Mouse (Mus musculus) cerebellum, postnatal 25 days (tissue): ENCODE data around the gene Zpbp.

Experiments used
- DNase-seq, 2 experiments: peaks; one replicate each; pipeline ENCODE4 v3.0.0; 2021; ENCODE audit warnings: mixed read lengths in 2 of 2

Gene Zpbp

GRCm38 (mm10) chr11:11461635-11462560 lies at the start of gene Zpbp, which contains the start of gene Spata48:
Gene Zpbp (minus strand): TSS chr11:11462408.
Gene Spata48 (plus strand): TSS chr11:11462094.
- DNase-seq: peak; percentile 87 to 92

GRCm38 (mm10) chr11:11509413-11509812 lies 47.2 kb upstream of the Zpbp start:
- DNase-seq: no peak

- DNase-seq: no peak
Observed at GRCm38 (mm10) chr11:11506187-11506586, 44.0 kb upstream of the Zpbp start.

GRCm38 (mm10) chr11:11499944-11500343 lies 37.7 kb upstream of the Zpbp start:
- peak in 1 of 2 experiments; percentile 2 for DNase-seq

GRCm38 (mm10) chr11:11495697-11496096 lies 33.5 kb upstream of the Zpbp start:
- no peak for DNase-seq

- DNase-seq: no peak
Observed at GRCm38 (mm10) chr11:11492044-11492443, 29.8 kb upstream of the Zpbp start.

- no peak for DNase-seq
Observed at GRCm38 (mm10) chr11:11484378-11484777, 22.2 kb upstream of the Zpbp start.

- DNase-seq: no peak
Observed at GRCm38 (mm10) chr11:11468924-11469323, 6.7 kb upstream of the Zpbp start.

- no peak for DNase-seq
Observed at GRCm38 (mm10) chr11:11462561-11462890, 318 bp upstream of the Zpbp start.

GRCm38 (mm10) chr11:11455037-11455436 lies 7.2 kb downstream of the Zpbp start:
- no peak for DNase-seq

- DNase-seq: no peak
Observed at GRCm38 (mm10) chr11:11417356-11417755, 44.9 kb downstream of the Zpbp start.

GRCm38 (mm10) chr11:11414188-11414587 lies 48.0 kb downstream of the Zpbp start:
- DNase-seq: no peak

- DNase-seq: no peak
Observed at GRCm38 (mm10) chr11:11394686-11395085, 67.5 kb downstream of the Zpbp start.

- no peak for DNase-seq
Observed at GRCm38 (mm10) chr11:11393164-11393563, 69.0 kb downstream of the Zpbp start.

- no peak for DNase-seq
Observed at GRCm38 (mm10) chr11:11371305-11371704, 90.9 kb downstream of the Zpbp start.

GRCm38 (mm10) chr11:11283512-11283911 lies 178.7 kb downstream of the Zpbp start:
- DNase-seq: no peak

GRCm38 (mm10) chr11:11280128-11280527 lies 182.1 kb downstream of the Zpbp start:
- DNase-seq: no peak

- no peak for DNase-seq
Observed at GRCm38 (mm10) chr11:11257348-11257747, 204.9 kb downstream of the Zpbp start.

- DNase-seq: no peak
Observed at GRCm38 (mm10) chr11:11242694-11243377, 219.4 kb downstream of the Zpbp start.

- DNase-seq: no peak
Observed at GRCm38 (mm10) chr11:11239346-11239745, 222.9 kb downstream of the Zpbp start.
